Mouse (Mus musculus) bone marrow, adult 2 months (tissue): ENCODE results near the gene Lss.

ENCODE experiments used
- CTCF ChIP-seq: fragments of 200-500 bp; IDR thresholded peaks from 2 replicates; pipeline ENCODE4 v1.5.1; 2011; ENCODE audit warnings: low read length, control low read depth; ENCODE audit not compliant: control insufficient read depth, insufficient read depth
- POLR2A ChIP-seq: fragments of 200-500 bp; IDR thresholded peaks from 2 replicates; pipeline ENCODE4 v1.6.1; 2011; ENCODE audit warnings: low read depth, mild to moderate bottlenecking, control low read depth, low read length, borderline replicate concordance; ENCODE audit not compliant: control insufficient read depth

- TF ChIP-seq CTCF (no peak), POLR2A (no peak)
These were observed 16.8 kb downstream of the Lss start for GRCm38 (mm10) chr10:76548218-76548617.
